Mouse (Mus musculus) skeletal muscle tissue, postnatal 0 days (tissue): Measurements from ENCODE around the gene Ttll8. TPM values are rescaled to one million over a fixed set of nuclear protein-coding genes. Genes with fewer than 3 reads are reported as not detected.

ENCODE experiments used
- polyA plus RNA-seq: library from polyadenylated mRNA; unstranded; fragments of >200 nt; fragmentation: Nextera tagmentation; extraction: Ambion mirVana; gene quantifications from 2 replicates; pipeline ENCODE4 v1.2.1, GENCODE M21; 2015

Gene Ttll8
- 0.09 TPM in 1 of 2 replicates, not detected in the other for polyA plus RNA-seq

GRCm38 (mm10) chr15:88954368-88955072, at the start of gene Ttll8:
Ttll8 (minus strand) TSS chr15:88954418.

GRCm38 (mm10) chr15:88982534-88983079, 28.4 kb upstream of the Ttll8 start, which contains the start of gene Mov10l1:
Mov10l1 (plus strand) TSS chr15:88982909.

GRCm38 (mm10) chr15:88978281-88979137, 24.3 kb upstream of the Ttll8 start, which contains the start of gene Mlc1:
Mlc1 (minus strand) TSS chr15:88979007.

GRCm38 (mm10) chr15:88861772-88862622, 92.2 kb downstream of the Ttll8 start, which contains the start of gene Pim3:
Pim3 (plus strand) TSS chr15:88862186.

Other genes with a start within 250 kb of the Ttll8 start
- 7.8 and 7.9 TPM in 2 replicates for gene Brd1, start 220.2 kb downstream of the Ttll8 start, polyA plus RNA-seq
- 3.0 and 3.8 TPM in 2 replicates for gene Zbed4, start 202.8 kb downstream of the Ttll8 start, polyA plus RNA-seq
- gene Alg12, start 135.1 kb downstream of the Ttll8 start, polyA plus RNA-seq = 4.3 TPM in 2 replicates
- gene Creld2, start 134.8 kb downstream of the Ttll8 start, polyA plus RNA-seq = 16.2 and 23.9 TPM in 2 replicates
- 42.1 and 64.8 TPM in 2 replicates for gene Pim3, start 92.2 kb downstream of the Ttll8 start, polyA plus RNA-seq
- not detected in 2 replicates for gene Mlc1, start 24.6 kb upstream of the Ttll8 start, polyA plus RNA-seq
- gene Mov10l1, start 28.5 kb upstream of the Ttll8 start, polyA plus RNA-seq = 0.52 and 0.74 TPM in 2 replicates
- gene Panx2, start 105.3 kb upstream of the Ttll8 start, polyA plus RNA-seq = 0.18 TPM in 1 of 2 replicates, not detected in the other
- gene Trabd, start 120.7 kb upstream of the Ttll8 start, polyA plus RNA-seq = 31.5 and 35.4 TPM in 2 replicates
- gene Selenoo, start 134.7 kb upstream of the Ttll8 start, polyA plus RNA-seq = 9.4 and 10.0 TPM in 2 replicates
- gene Tubgcp6, start 168.7 kb upstream of the Ttll8 start, polyA plus RNA-seq = 5.1 and 6.6 TPM in 2 replicates
- 8.8 and 10.3 TPM in 2 replicates for gene Hdac10, start 174.3 kb upstream of the Ttll8 start, polyA plus RNA-seq
- 44.6 and 44.9 TPM in 2 replicates for gene Mapk12, start 186.3 kb upstream of the Ttll8 start, polyA plus RNA-seq
- gene Mapk11, start 195.2 kb upstream of the Ttll8 start, polyA plus RNA-seq = 1.2 and 1.5 TPM in 2 replicates
- gene Plxnb2, start 226.4 kb upstream of the Ttll8 start, polyA plus RNA-seq = 42.0 and 42.7 TPM in 2 replicates
- 14.0 and 17.0 TPM in 2 replicates for gene Dennd6b, start 242.1 kb upstream of the Ttll8 start, polyA plus RNA-seq